Mouse (Mus musculus) testis, adult 2 months (tissue): ENCODE data around the gene Scaper.

Experiments used
- CTCF ChIP-seq: fragments of 200-500 bp; IDR thresholded peaks from 2 replicates; pipeline ENCODE4 v1.5.1; 2012; ENCODE audit warnings: low read depth, mild to moderate bottlenecking, inconsistent platforms, low read length, moderate library complexity; ENCODE audit not compliant: control insufficient read depth, insufficient read depth, insufficient replicate concordance
- POLR2A ChIP-seq: fragments of 200-500 bp; IDR thresholded peaks from 2 replicates; pipeline ENCODE4 v1.6.1; 2012; ENCODE audit warnings: low read depth, mild to moderate bottlenecking, inconsistent platforms, low read length, moderate library complexity; ENCODE audit not compliant: control insufficient read depth

DNA sequence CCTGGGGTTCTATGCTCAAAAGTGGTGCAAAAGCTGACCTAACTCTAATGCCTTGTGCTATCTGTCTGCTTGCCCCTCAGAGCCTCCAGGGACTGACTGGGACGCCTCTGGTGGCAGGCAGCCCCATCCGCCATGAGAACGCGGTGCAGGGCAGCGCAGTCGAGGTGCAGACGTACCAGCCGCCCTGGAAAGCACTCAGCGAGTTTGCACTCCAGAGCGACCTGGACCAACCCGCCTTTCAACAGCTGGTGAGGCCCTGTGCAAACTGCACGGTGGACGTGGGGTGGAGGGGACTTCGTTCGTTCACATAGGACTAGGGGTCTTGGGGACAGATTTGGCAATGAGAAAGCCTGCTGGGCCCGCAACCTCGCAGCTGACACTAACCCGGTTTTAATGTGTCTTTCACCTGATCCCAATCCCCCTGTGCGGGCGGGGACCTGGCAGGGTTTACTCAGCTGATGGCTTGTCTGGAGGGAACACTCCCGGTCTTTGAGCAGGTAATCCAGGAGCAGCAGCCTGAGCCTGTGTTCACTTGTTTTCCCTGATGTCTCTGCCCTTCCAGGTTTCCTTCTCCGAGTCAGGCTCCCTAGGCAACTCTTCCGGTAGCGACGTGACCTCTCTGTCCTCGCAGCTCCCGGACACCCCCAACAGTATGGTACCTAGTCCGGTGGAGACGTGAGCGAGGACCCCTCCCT lies 392.9 kb downstream of the Scaper start:
- no peak for TF ChIP-seq CTCF
- TF ChIP-seq POLR2A = no peak
